Mouse (Mus musculus) frontal cortex, adult 2 months (tissue): ENCODE measurements around the gene Tat. TPM values are rescaled to one million over a fixed set of nuclear protein-coding genes. Genes with fewer than 3 reads are reported as not detected.

Experiments
- DNase-seq, 2 experiments: peaks; one replicate each; pipeline ENCODE4 v3.0.0; 2022; ENCODE audit warnings: low spot score in 1 of 2; ENCODE audit errors: extremely low spot score in 1 of 2
- polyA plus RNA-seq: library from polyadenylated mRNA; depleted of rRNA; stranded (reverse); fragments of >200 nt; gene quantifications from 2 replicates; pipeline ENCODE4 v1.2.3, GENCODE M21; 2012; rRNA removed

The Tat gene
- polyA plus RNA-seq, 1 experiment: 0.06 TPM

DNA sequence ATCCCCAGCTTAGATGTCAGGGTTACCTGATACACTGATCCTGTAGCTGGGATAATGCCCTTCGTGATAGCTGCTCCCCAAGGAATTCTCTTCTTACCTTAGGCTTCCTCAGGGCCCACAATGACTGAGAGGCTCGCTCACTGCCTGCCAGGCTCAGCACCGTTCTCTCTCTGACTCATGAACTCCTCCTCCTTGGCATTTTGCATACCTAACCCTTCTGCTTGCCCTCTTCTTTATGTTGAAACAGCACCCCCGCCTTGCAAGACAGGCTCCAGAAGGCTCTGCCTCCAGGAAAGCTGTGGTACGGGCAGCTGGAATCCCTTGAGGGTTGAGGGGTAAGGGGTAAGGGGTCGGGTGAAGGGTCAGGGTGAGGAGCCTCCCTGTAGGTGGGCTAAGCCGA lies 49.0 kb downstream of the Tat start:
- peak in 1 of 2 experiments; percentile 27 for DNase-seq

DNA sequence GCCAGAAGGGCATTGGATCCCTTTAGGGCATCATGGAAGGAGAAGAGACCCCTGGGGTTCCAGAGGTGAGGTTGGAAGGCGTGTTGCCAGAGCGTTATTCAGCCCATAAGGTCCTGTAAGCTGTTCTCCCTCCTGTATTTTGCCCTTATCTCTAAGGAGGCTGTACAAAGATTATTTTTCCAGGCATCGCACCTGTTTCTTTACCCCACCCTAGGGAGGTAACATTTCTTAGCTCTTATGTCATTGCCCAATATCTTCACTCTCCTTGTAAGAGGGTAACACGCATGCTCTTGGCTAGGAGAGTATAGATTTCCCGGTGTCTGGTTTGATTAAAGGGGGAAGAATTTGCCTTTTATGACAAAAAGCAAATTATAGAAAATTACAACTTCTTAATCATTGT lies 49.4 kb downstream of the Tat start, which contains the start of gene Chst4:
Chst4 (minus strand) TSS at position 82 of the 400 bp plus-strand sequence.
- DNase-seq: no peak

DNA sequence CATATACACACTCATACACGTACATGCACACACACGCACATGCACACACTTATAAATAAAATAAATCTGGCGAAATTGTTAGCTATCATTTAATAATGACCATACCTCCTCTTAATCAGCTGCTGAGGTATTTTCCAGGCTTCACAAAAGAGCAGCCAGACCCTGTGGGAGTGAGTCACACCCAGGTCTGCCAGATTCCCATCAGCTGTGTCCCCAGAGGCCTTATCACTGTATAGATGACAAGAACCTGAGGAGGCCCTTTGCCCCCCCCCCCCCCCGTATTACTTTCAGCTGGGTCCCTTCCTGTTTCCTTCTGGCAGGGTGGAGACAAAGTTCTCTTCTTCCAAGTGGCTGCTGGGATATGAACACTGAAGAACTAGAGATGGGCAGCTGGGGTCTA lies 50.3 kb downstream of the Tat start:
- no peak for DNase-seq

Other genes with a start within 250 kb of the Tat start
- gene Ap1g1, start 211.9 kb upstream of the Tat start, polyA plus RNA-seq: 64.4 and 70.2 TPM in 2 replicates
- 19.5 and 22.1 TPM in 2 replicates for gene Phlpp2, start 121.9 kb upstream of the Tat start, polyA plus RNA-seq
- 0.16 and 0.38 TPM in 2 replicates for gene Marveld3, start 28.2 kb upstream of the Tat start, polyA plus RNA-seq
- gene Chst4, start 49.3 kb downstream of the Tat start, polyA plus RNA-seq: 0.10 and 0.21 TPM in 2 replicates
- gene Zfp612, start 89.3 kb downstream of the Tat start, polyA plus RNA-seq: 21.5 and 23.7 TPM in 2 replicates
- gene Gm21964, start 110.8 kb downstream of the Tat start, polyA plus RNA-seq: not detected in 2 replicates
- gene Gm17720, start 112.3 kb downstream of the Tat start, polyA plus RNA-seq: not detected in 2 replicates
- 368 and 421 TPM in 2 replicates for gene Calb2, start 177.8 kb downstream of the Tat start, polyA plus RNA-seq
- gene Cmtr2, start 225.2 kb downstream of the Tat start, polyA plus RNA-seq: 12.0 TPM in 2 replicates